Mouse (Mus musculus) T-helper 2 cell (primary cell): Measurements from ENCODE around the gene Rtp3.

ENCODE experiments used
- in situ Hi-C: fragments of 300-600 bp; cut with MboI, MseI; formaldehyde crosslinking; loops from one replicate; pipeline ENCODE4 v1.15.1; 2025; ENCODE audit warnings: high pct_unique_total_duplicates

The Rtp3 gene

DNA sequence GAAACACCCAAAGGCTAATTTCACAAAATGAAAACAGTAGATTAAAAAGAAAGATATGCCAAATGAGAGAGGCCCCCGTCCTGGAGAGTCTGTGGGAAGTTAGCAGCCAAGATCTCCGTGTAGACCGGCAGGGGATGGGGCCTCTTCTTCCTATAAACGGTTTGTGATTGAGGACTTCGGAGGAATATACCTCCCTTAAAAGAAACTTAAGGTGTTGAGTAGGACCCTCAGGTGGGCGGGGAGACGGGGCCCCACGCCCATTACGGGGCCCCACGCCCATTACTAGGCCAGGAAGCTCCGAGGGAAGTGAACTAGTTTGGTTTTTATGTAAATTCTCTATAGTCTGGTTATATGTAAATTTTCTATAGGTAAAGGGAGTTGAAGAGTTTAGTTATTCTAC lies 44.5 kb downstream of the Rtp3 start, which contains the start of gene Tdgf1:
Tdgf1 (minus strand) TSS at position 233 of the 400 bp plus-strand sequence.
- in situ Hi-C loops = no loop called here

- in situ Hi-C loops = no loop called here
These were observed 45.0 kb downstream of the Rtp3 start for GRCm38 (mm10) chr9:110945343-110945742.

DNA sequence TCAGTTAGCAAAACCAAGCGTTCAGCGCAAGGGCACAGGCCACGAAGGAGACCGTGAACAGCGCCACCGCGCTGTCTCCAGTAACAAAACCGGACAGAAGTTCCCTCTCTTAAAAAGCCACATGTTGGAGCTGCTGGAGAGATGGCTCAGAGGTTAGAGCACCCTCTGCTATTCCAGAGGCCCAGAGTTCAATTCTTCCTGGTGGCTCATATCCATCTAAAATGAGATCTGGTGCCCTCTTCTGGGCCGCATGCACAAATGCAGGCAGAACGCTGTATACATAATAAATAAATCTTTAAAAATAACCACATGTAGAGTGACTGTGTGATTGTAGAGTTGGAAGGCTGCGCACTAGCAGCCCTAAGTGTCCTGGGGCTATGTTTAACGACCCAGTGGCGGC lies 46.1 kb downstream of the Rtp3 start:
- in situ Hi-C loops = no loop called here

- in situ Hi-C loops = no loop called here
These were observed 52.6 kb downstream of the Rtp3 start for GRCm38 (mm10) chr9:110937506-110938490.

DNA sequence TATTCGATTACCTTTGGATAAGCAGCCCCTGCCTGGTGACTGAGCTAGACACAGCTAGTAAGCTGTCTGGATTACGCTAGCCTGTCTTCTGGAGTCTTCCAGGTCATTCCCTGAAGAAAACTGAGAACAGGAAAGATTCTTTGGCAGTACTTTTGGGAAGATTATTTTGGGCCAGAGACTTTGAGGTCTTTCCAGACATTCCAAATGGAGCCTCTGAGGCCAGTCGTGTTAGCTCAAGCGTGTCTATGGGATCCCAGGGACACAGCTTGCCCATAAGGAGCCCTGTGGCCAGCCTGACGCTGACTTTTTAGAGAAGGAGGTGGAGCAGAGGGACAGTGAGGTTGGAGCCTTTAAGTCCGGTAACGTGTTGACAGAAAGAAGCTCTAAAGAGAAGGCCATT lies 54.4 kb downstream of the Rtp3 start:
- in situ Hi-C loops = no loop called here
